Mouse (Mus musculus) ES-Bruce4 (cell line): ENCODE measurements around the gene Dcun1d1.

Source experiments
- CTCF ChIP-seq: IDR thresholded peaks from one replicate; pipeline ENCODE4 v1.8.1; 2011; ENCODE audit warnings: low read depth, low read length
- POLR2A ChIP-seq: IDR thresholded peaks from one replicate; pipeline ENCODE4 v1.8.1; 2011; ENCODE audit warnings: low read length; ENCODE audit not compliant: insufficient read depth

DNA sequence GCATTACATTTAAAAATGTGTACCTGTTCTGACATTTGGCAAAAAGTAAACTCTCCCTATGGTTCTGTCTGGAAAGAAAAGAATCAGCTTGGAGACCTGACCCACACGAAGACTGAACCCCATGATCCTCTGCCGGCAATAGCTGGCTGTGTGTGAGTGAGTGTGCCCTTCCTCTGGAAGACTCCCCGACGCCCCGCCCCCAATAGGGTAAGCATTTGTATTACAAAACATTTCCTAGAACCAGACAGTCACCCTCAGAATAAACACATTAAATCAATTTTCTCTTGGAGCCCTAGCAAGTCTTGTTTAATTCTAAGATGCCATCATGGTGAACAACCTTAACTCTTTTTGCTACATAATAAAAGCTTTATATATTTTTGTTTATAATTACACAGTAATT lies 44.1 kb downstream of the Dcun1d1 start:
- TF ChIP-seq CTCF: no peak
- no peak for TF ChIP-seq POLR2A
